11 mouse cellular contexts compared by ENCODE assay signal in the genomic region with DNA sequence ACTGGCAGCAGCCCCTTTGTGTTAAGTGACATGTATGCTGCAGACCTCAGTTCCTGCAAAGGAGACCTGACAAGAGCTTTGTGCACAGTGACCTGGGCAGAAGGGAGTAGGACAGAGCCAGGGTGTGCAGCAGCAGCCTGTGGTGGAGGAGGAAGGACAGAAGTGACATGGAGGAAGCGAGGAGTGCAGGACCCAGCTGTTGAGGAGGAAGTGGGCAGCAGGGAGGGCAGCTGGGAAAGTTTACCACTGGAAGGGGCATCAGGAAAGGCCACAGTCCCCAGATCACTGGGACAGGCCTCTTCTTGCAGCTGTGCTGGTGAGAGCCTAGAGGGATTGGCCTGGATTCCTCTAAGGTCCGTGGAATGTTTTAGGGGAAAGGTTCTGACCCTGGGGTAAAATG. TPM values are rescaled to one million over a fixed set of nuclear protein-coding genes. Genes with fewer than 3 reads are reported as not detected.
A peak's percentile ranks its signal among the peaks of the same experiment; 100 is the strongest.
DNase-seq lines count a peak whose midpoint lies in the region; ATAC-seq and TF ChIP-seq lines count a peak whose summit lies in the region.
"Had no signal": no experiment of that assay in that cellular context is flagged by ENCODE, and none has a peak within 500 bp of the region (broad histone marks: within the 10 kb centered on the region; RNA-seq: fewer than 3 reads in every experiment).

No protein-coding gene starts in this region.

- no peak for DNase-seq in kidney, postnatal 4 days
- DNase-seq in G1E (ENCODE audit: low spot score) = no peak
- no peak for DNase-seq in embryonic facial prominence, embryonic 14.5 days (ENCODE audit: low spot score)
- no peak for DNase-seq in liver, embryonic 13.5 days
- no peak for DNase-seq in layer of hippocampus, postnatal 36 days
- no peak for DNase-seq in urinary bladder, postnatal 36 days (ENCODE audit: low spot score in 2 of 2)
- DNase-seq: spleen, adult 18-20 months had no signal

- H3K27ac ChIP-seq in kidney, embryonic 14.5 days (ENCODE audit: low read depth, low read length) = peak overlapping the region; percentile 55; the same call in 1 of the 2 replicates
- H3K27ac ChIP-seq in embryonic facial prominence, embryonic 14.5 days (replicated peaks; ENCODE audit: low read depth, low read length) = no peak overlapping the region
- no peak overlapping the region for H3K27ac ChIP-seq in liver, embryonic 13.5 days
- H3K27ac ChIP-seq: limb, embryonic 13.5 days had no signal

- no peaks in the 10 kb centered on the region for H3K9me3 ChIP-seq in kidney, embryonic 14.5 days (ENCODE audit: control insufficient read depth, low read length)
- no peaks in the 10 kb centered on the region for H3K9me3 ChIP-seq in G1E (replicated peaks)
- H3K9me3 ChIP-seq in embryonic facial prominence, embryonic 14.5 days (ENCODE audit: control insufficient read depth, low read length) = no peaks in the 10 kb centered on the region
- H3K9me3 ChIP-seq in liver, embryonic 13.5 days (replicated peaks) = no peaks in the 10 kb centered on the region
- H3K9me3 ChIP-seq: limb, embryonic 13.5 days had no signal

- WGBS in kidney, embryonic 14.5 days = 61% methylated on average over 2 of the region's 2 CpGs
- WGBS in embryonic facial prominence, embryonic 14.5 days = 49% methylated on average over 2 of the region's 2 CpGs
- WGBS in liver, embryonic 13.5 days (ENCODE audit: insufficient replicate concordance) = 58% methylated on average over 2 of the region's 2 CpGs

- peaks cover 15% of the 10 kb centered on the region for H3K4me1 ChIP-seq in kidney, embryonic 14.5 days (ENCODE audit: control insufficient read depth, insufficient read depth, low read length)
- peaks cover 66% of the 10 kb centered on the region for H3K4me1 ChIP-seq in G1E (ENCODE audit: insufficient read depth, low read depth, low read length)
- peaks cover 5% of the 10 kb centered on the region; the same call in 1 of the 2 replicates for H3K4me1 ChIP-seq in embryonic facial prominence, embryonic 14.5 days (ENCODE audit: control insufficient read depth, insufficient read depth, low read length)
- H3K4me1 ChIP-seq in liver, embryonic 13.5 days (replicated peaks) = peaks cover 59% of the 10 kb centered on the region

- H3K27me3 ChIP-seq in kidney, embryonic 14.5 days (ENCODE audit: control insufficient read depth, insufficient read depth, low read length) = no peaks in the 10 kb centered on the region
- H3K27me3 ChIP-seq in G1E (ENCODE audit: insufficient read depth, low read length) = no peaks in the 10 kb centered on the region
- H3K27me3 ChIP-seq in embryonic facial prominence, embryonic 14.5 days (replicated peaks; ENCODE audit: control insufficient read depth, insufficient read depth, low read length) = no peaks in the 10 kb centered on the region
- H3K27me3 ChIP-seq in liver, embryonic 13.5 days = no peaks in the 10 kb centered on the region
- H3K27me3 ChIP-seq: limb, embryonic 13.5 days had no signal

- H3K4me3 ChIP-seq in kidney, embryonic 14.5 days (ENCODE audit: low read length) = no peak overlapping the region
- H3K4me3 ChIP-seq in G1E (ENCODE audit: low read depth, low read length) = peak overlapping the region; percentile 22; the same call in 1 of the 2 replicates
- no peak overlapping the region for H3K4me3 ChIP-seq in embryonic facial prominence, embryonic 14.5 days (ENCODE audit: low read depth, low read length)
- H3K4me3 ChIP-seq in liver, embryonic 13.5 days (replicated peaks) = no peak overlapping the region
- H3K4me3 ChIP-seq: limb, embryonic 13.5 days had no signal

- no peak overlapping the region for H3K4me2 ChIP-seq in kidney, embryonic 14.5 days (replicated peaks; ENCODE audit: low read depth, low read length)
- H3K4me2 ChIP-seq in embryonic facial prominence, embryonic 14.5 days (ENCODE audit: low read depth, low read length) = 0 out of 2 replicates have a peak overlapping the region, but pooled peaks have one; percentile 42
- peak overlapping the region; percentile 54; the same call in 1 of the 2 replicates for H3K4me2 ChIP-seq in liver, embryonic 13.5 days

- H3K9ac ChIP-seq in kidney, embryonic 14.5 days (ENCODE audit: low read depth, low read length) = peak overlapping the region; percentile 44
- H3K9ac ChIP-seq in embryonic facial prominence, embryonic 14.5 days (ENCODE audit: low read depth, low read length) = peak overlapping the region; percentile 43; the same call in 1 of the 2 replicates
- H3K9ac ChIP-seq in liver, embryonic 13.5 days = peak overlapping the region; percentile 14; the same call in 1 of the 2 replicates
- H3K9ac ChIP-seq: limb, embryonic 13.5 days had no signal

- ATAC-seq in kidney, embryonic 14.5 days (ENCODE audit: low FRiP score, low TSS enrichment) = no peak
- ATAC-seq in G1E (ENCODE audit: extremely low read depth, insufficient number of reproducible peaks, low FRiP score, poor library complexity, severe bottlenecking) = no peak
- ATAC-seq in embryonic facial prominence, embryonic 14.5 days (ENCODE audit: low read depth) = no peak
- no peak for ATAC-seq in liver, embryonic 13.5 days (ENCODE audit: low read depth)
- no peak for ATAC-seq in frontal cortex, adult (ENCODE audit: low TSS enrichment)

- no peak for TF ChIP-seq CTCF in G1E (IDR thresholded peaks at IDR 0.05; ENCODE audit: low read depth, low read length)

- no peaks in the 10 kb centered on the region for H3K36me3 ChIP-seq in kidney, embryonic 14.5 days (ENCODE audit: control insufficient read depth, insufficient read depth, low read length)
- H3K36me3 ChIP-seq in G1E (replicated peaks) = peaks cover 69% of the 10 kb centered on the region
- no peaks in the 10 kb centered on the region for H3K36me3 ChIP-seq in embryonic facial prominence, embryonic 14.5 days (ENCODE audit: control insufficient read depth, insufficient read depth, low read length)
- peaks cover 7% of the 10 kb centered on the region; the same call in 1 of the 2 replicates for H3K36me3 ChIP-seq in liver, embryonic 13.5 days
- H3K36me3 ChIP-seq: limb, embryonic 13.5 days had no signal

RNA-seq across cellular contexts. Expression of a gene that starts 31.0 kb away (rescaled TPM):
- 10.2 and 13.2 TPM in 2 replicates for polyA plus RNA-seq in kidney, embryonic 14.5 days (2014; fragmentation: Nextera tagmentation; extraction: Ambion mirVana)
- total RNA-seq in G1E (2014; fragmentation: Nextera tagmentation) (not detected in 2 replicates), G1E (2017) (not detected in 2 replicates)
- polyA plus RNA-seq in G1E (2012) = 0.02 and 0.03 TPM in 2 replicates
- not detected in 2 replicates for polyA plus RNA-seq in embryonic facial prominence, embryonic 14.5 days (2014; fragmentation: Nextera tagmentation; extraction: Ambion mirVana)
- polyA plus RNA-seq in liver, embryonic 13.5 days (2015; fragmentation: Nextera tagmentation; extraction: Ambion mirVana) = 0.31 and 3.1 TPM in 2 replicates
- 1 to 10 TPM in 1 of 2 experiments, not detected in 1; 3.0 TPM for total RNA-seq in layer of hippocampus, postnatal 36 days (2021)
- polyA plus RNA-seq: neural tube, embryonic 14.5 days had no signal

RNA-seq across cellular contexts. Expression of a gene that starts 31.9 kb away (rescaled TPM):
- 70.9 and 92.5 TPM in 2 replicates for polyA plus RNA-seq in kidney, embryonic 14.5 days (2014; fragmentation: Nextera tagmentation; extraction: Ambion mirVana)
- total RNA-seq in G1E (2014; fragmentation: Nextera tagmentation) (39.7 and 67.6 TPM in 2 replicates), G1E (2017) (102 and 115 TPM in 2 replicates)
- polyA plus RNA-seq in G1E (2012) = 55.1 and 62.0 TPM in 2 replicates
- 75.5 and 82.3 TPM in 2 replicates for polyA plus RNA-seq in embryonic facial prominence, embryonic 14.5 days (2014; fragmentation: Nextera tagmentation; extraction: Ambion mirVana)
- polyA plus RNA-seq in liver, embryonic 13.5 days (2015; fragmentation: Nextera tagmentation; extraction: Ambion mirVana) = 13.1 and 14.8 TPM in 2 replicates
- total RNA-seq in layer of hippocampus, postnatal 36 days (2021) = 10 to 100 TPM; 20.1 to 20.8 TPM

RNA-seq across cellular contexts. Expression of a gene that starts 41.8 kb away (rescaled TPM):
- polyA plus RNA-seq in kidney, embryonic 14.5 days (2014; fragmentation: Nextera tagmentation; extraction: Ambion mirVana) = 11.0 and 16.4 TPM in 2 replicates
- total RNA-seq in G1E (2014; fragmentation: Nextera tagmentation) = not detected in 2 replicates
- total RNA-seq in G1E (2017) = 0.12 and 0.55 TPM in 2 replicates
- polyA plus RNA-seq in G1E (2012) = not detected in 2 replicates
- polyA plus RNA-seq in embryonic facial prominence, embryonic 14.5 days (2014; fragmentation: Nextera tagmentation; extraction: Ambion mirVana) = 32.1 and 33.0 TPM in 2 replicates
- 4.0 and 6.7 TPM in 2 replicates for polyA plus RNA-seq in liver, embryonic 13.5 days (2015; fragmentation: Nextera tagmentation; extraction: Ambion mirVana)
- total RNA-seq in layer of hippocampus, postnatal 36 days (2021) = 100 to 1,000 TPM; 300 to 301 TPM
